Mouse (Mus musculus) erythroblast, embryonic 14.5 days (primary cell): Measurements from ENCODE around the gene Psg20. TPM values are rescaled to one million over a fixed set of nuclear protein-coding genes. Genes with fewer than 3 reads are reported as not detected.
"Not testable (repeated sequence)": the region's sequence is repeated elsewhere in the genome, so short reads cannot be mapped to it uniquely, and the experiment has no call there.

ENCODE experiments used
- H3K27me3 ChIP-seq: 2 replicates; pipeline ENCODE4 v1.6.1; 2012; ENCODE audit warnings: inconsistent platforms; ENCODE audit not compliant: control insufficient read depth
- H3K36me3 ChIP-seq: 2 replicates; pipeline ENCODE4 v1.6.1; 2012; ENCODE audit warnings: mild to moderate bottlenecking, inconsistent platforms; ENCODE audit not compliant: control insufficient read depth
- H3K4me1 ChIP-seq: 2 replicates; pipeline ENCODE4 v1.6.1; 2012; ENCODE audit warnings: inconsistent platforms; ENCODE audit not compliant: control insufficient read depth
- H3K4me3 ChIP-seq: replicated peaks from 2 replicates; pipeline ENCODE3; 2012; ENCODE audit warnings: moderate library complexity, mild to moderate bottlenecking, inconsistent platforms
- H3K9me3 ChIP-seq: 2 replicates; pipeline ENCODE4 v1.6.1; 2012; ENCODE audit warnings: low read length, inconsistent platforms, mixed read lengths; ENCODE audit not compliant: control insufficient read depth
- GATA1 ChIP-seq: IDR thresholded peaks from 2 replicates; pipeline ENCODE4 v1.6.1; 2012; ENCODE audit warnings: low read length, inconsistent platforms, mixed read lengths
- TAL1 ChIP-seq: IDR thresholded peaks from 3 replicates; pipeline ENCODE4 v1.6.1; 2012; ENCODE audit warnings: low read length, inconsistent platforms, mixed read lengths
- polyA plus RNA-seq: library from polyadenylated mRNA; stranded (reverse); fragments of >175 nt; gene quantifications from 2 replicates; pipeline ENCODE4 v1.2.3, GENCODE M21; 2012

The Psg20 gene
- not detected in 2 replicates for polyA plus RNA-seq

- H3K4me3 ChIP-seq = no peak within 1 kb of the TSS
- no peaks in the 10 kb centered on the region for H3K9me3 ChIP-seq
- TF ChIP-seq GATA1 = no peak
- no peak for TF ChIP-seq TAL1
- no peaks in the 10 kb centered on the region for H3K27me3 ChIP-seq
- H3K36me3 ChIP-seq = no peaks in the 10 kb centered on the region
- H3K4me1 ChIP-seq = no peaks in the 10 kb centered on the region
Observed at GRCm38 (mm10) chr7:18686085-18686484, at the start of gene Psg20. TSS of gene Psg20 (minus strand) at chr7:18686185.

- Histone ChIP-seq H3K4me1 (no peaks in the 10 kb centered on the region), H3K27me3 (no peaks in the 10 kb centered on the region), H3K36me3 (no peaks in the 10 kb centered on the region), H3K9me3 (no peaks in the 10 kb centered on the region), H3K4me3 (no peak overlapping the region)
- TF ChIP-seq GATA1 (no peak), TAL1 (no peak)
Observed at GRCm38 (mm10) chr7:18734451-18734850, 48.5 kb upstream of the Psg20 start.

GRCm38 (mm10) chr7:18733111-18733510 is 47.1 kb upstream of the Psg20 start:
- Histone ChIP-seq H3K9me3 (no peaks in the 10 kb centered on the region), H3K36me3 (no peaks in the 10 kb centered on the region), H3K4me1 (no peaks in the 10 kb centered on the region), H3K27me3 (no peaks in the 10 kb centered on the region), H3K4me3 (no peak overlapping the region)
- TF ChIP-seq GATA1 (no peak), TAL1 (no peak)

DNA sequence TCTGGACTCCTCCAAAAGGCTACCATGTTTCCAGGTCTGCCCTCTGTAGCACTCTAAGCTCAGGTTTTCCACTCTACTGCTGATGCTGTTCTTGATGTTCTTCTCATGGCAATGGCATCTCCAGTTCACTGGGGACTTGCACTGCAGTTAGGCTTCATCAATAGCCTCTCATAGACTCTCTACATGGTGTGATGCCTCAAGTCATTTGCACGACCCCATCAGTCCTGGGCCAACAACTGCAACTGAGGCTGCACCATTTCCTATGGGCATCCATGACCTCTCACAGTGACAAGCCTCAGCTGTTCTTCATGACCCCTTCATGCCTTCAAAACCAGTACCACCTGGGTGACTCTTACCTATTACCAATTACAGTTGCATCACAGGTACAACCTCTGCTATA is 42.4 kb upstream of the Psg20 start:
- Histone ChIP-seq H3K27me3 (no peaks in the 10 kb centered on the region), H3K36me3 (no peaks in the 10 kb centered on the region), H3K9me3 (no peaks in the 10 kb centered on the region), H3K4me1 (no peaks in the 10 kb centered on the region), H3K4me3 (no peak overlapping the region)
- TF ChIP-seq GATA1 (no peak), TAL1 (no peak)

DNA sequence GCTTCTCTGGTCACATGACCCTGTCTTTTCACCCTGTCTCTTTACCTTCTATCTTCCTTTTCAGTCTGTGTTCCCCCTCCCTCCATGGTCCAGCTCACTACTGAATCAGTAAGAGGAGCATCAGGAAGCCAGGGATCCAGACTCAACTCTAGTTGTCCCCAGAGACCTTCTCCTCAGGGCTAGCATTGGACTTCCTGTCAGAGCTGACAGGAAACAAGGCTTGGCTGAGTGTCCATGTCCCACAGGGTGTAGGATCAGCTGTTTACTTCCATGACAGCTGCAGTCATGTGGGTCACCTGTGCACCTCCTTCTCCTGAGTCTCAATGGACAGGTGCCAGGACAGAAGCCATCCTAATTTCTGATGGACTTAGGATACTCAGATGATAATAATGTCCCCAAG is 39.9 kb upstream of the Psg20 start:
- H3K4me3 ChIP-seq, H3K27me3 ChIP-seq, H3K4me1 ChIP-seq, H3K9me3 ChIP-seq, H3K36me3 ChIP-seq: not testable (repeated sequence)

- H3K27me3 ChIP-seq = no peaks in the 10 kb centered on the region
- H3K36me3 ChIP-seq = no peaks in the 10 kb centered on the region
- H3K4me1 ChIP-seq = no peaks in the 10 kb centered on the region
- TF ChIP-seq TAL1 = no peak
- TF ChIP-seq GATA1 = no peak
- H3K4me3 ChIP-seq = no peak overlapping the region
- H3K9me3 ChIP-seq = no peaks in the 10 kb centered on the region
Observed at GRCm38 (mm10) chr7:18724001-18724400, 38.0 kb upstream of the Psg20 start.

GRCm38 (mm10) chr7:18717790-18718189 is 31.8 kb upstream of the Psg20 start, which contains the start of gene Psg22:
TSS of gene Psg22 (plus strand) at chr7:18718090.
- Histone ChIP-seq H3K36me3 (no peaks in the 10 kb centered on the region), H3K27me3 (no peaks in the 10 kb centered on the region), H3K4me1 (no peaks in the 10 kb centered on the region), H3K4me3 (no peak within 1 kb of the TSS), H3K9me3 (no peaks in the 10 kb centered on the region)
- TF ChIP-seq GATA1 (no peak), TAL1 (no peak)

- TF ChIP-seq GATA1 (no peak), TAL1 (no peak)
- Histone ChIP-seq H3K4me3 (no peak overlapping the region), H3K4me1 (no peaks in the 10 kb centered on the region), H3K27me3 (no peaks in the 10 kb centered on the region), H3K9me3 (no peaks in the 10 kb centered on the region), H3K36me3 (no peaks in the 10 kb centered on the region)
Observed at GRCm38 (mm10) chr7:18715546-18715945, 29.6 kb upstream of the Psg20 start.

DNA sequence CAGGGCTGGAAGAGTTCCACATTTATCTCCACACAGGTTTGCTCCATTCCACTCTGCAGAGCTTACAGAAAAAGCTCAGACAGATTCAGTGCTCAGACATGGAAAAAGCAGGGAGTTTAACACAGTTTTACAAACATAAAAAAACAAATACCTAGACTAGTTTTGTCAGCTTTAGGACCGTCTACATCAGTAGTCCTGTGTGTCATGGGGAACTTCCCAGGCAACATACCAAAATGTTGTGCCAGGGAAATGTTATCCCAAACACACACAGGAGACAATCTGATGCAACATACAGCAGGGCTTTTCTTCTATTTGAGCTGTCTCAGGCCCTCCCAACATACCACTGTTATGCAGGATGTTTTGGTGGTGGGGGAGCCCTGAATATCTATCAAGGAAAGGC is 24.9 kb upstream of the Psg20 start:
- no peak for TF ChIP-seq TAL1
- TF ChIP-seq GATA1 = no peak
- H3K36me3 ChIP-seq = no peaks in the 10 kb centered on the region
- H3K4me3 ChIP-seq = no peak overlapping the region
- H3K9me3 ChIP-seq = no peaks in the 10 kb centered on the region
- H3K4me1 ChIP-seq = no peaks in the 10 kb centered on the region
- H3K27me3 ChIP-seq = no peaks in the 10 kb centered on the region

- not testable (repeated sequence) for H3K36me3 ChIP-seq, H3K4me3 ChIP-seq
Observed at GRCm38 (mm10) chr7:18710331-18710730, 24.3 kb upstream of the Psg20 start.

More at GRCm38 (mm10) chr7:18710331-18710730, 24.3 kb upstream of the Psg20 start:
- H3K4me1 ChIP-seq, H3K27me3 ChIP-seq, H3K9me3 ChIP-seq: not testable (repeated sequence)
